Mouse (Mus musculus): ENCODE results near the gene Spats2l. TPM values are rescaled to one million over a fixed set of nuclear protein-coding genes. Genes with fewer than 3 reads are reported as not detected.

The Spats2l gene
- polyA plus RNA-seq, 2 experiments: 2.8 to 7.6 TPM

- TF ChIP-seq CTCF (IDR thresholded peaks at IDR 0.05; ENCODE audit: low read depth): no peak
- no peak for TF ChIP-seq EP300 (IDR thresholded peaks at IDR 0.05; ENCODE audit: low read depth)
- ATAC-seq (ENCODE audit: insufficient read depth): peak; percentile 96
- 6% methylated on average over 30 of the region's 30 CpGs for WGBS (ENCODE audit: insufficient replicate concordance)
These were observed 221.6 kb downstream of the Spats2l start, which contains the start of gene Sgo2a for GRCm38 (mm10) chr1:57995432-57996132. Sgo2a (plus strand) TSS chr1:57995971.

DNA sequence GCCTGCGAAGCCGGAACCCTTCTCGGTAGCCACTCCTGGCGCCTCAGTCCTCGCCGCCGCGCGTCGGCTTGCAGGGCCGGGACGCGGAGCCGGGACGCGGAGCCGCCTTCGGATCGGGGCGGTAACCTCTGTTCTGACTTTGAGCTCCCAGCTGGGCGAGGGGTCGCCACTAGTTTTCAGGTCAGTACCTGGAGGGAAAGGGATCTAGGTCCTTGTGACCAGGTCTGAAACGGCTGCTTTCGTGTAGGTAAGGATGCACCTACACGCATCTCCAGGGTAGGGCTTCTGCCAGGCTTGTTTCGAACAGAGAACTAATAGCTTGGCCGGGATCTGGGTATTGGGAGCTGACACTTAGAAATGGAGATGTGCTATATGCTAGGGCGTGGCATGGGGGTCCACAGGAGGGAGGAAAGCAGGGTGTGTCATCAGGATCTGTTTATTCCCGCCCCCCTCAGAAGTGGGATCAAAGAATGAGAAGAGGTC, 222.2 kb downstream of the Spats2l start:
- Histone ChIP-seq H3K27me3 (ENCODE audit: control insufficient read depth, insufficient read depth, low read length) (no peaks in the 10 kb centered on the region), H3K9ac (replicated peaks) (peak overlapping the region; percentile 98), H3K36me3 (replicated peaks; ENCODE audit: control insufficient read depth, insufficient read depth, low read depth) (peaks cover 10% of the 10 kb centered on the region), H3K4me1 (replicated peaks; ENCODE audit: control insufficient read depth in 2 of 2, insufficient read depth in 2 of 2, low read length in 1 of 2) (peaks cover 13 to 14% of the 10 kb centered on the region in 2 experiments), H3K4me2 (ENCODE audit: low read depth) (peak overlapping the region; percentile 80), H3K4me3 (ENCODE audit: insufficient read depth in 1 of 2, low read depth in 2 of 2, low read length in 2 of 2) (peak overlapping the region; percentile 76 to 99), H3K9me3 (ENCODE audit: control insufficient read depth, low read length) (no peaks in the 10 kb centered on the region), H3K27ac (peak overlapping the region; percentile 78)
- WGBS (ENCODE audit: insufficient replicate concordance): 0% methylated on average over 29 of the region's 29 CpGs
- peak; percentile 87 for ATAC-seq (ENCODE audit: insufficient read depth)
- no peak for TF ChIP-seq CTCF (IDR thresholded peaks at IDR 0.05; ENCODE audit: low read depth)
- no peak for TF ChIP-seq EP300 (IDR thresholded peaks at IDR 0.05; ENCODE audit: low read depth)
- DNase-seq (ENCODE audit: low read depth in 3 of 3, low spot score in 3 of 3): no peak

More at GRCm38 (mm10) chr1:57995432-57996132, 221.6 kb downstream of the Spats2l start, which contains the start of gene Sgo2a:
- H3K4me1 ChIP-seq (replicated peaks; ENCODE audit: control insufficient read depth in 2 of 2, insufficient read depth in 2 of 2, low read length in 1 of 2): peaks cover 13 to 14% of the 10 kb centered on the region in 2 experiments
- H3K4me3 ChIP-seq (ENCODE audit: insufficient read depth in 1 of 2, low read depth in 2 of 2, low read length in 2 of 2): peak within 1 kb of the TSS; percentile 76 to 99
- DNase-seq (ENCODE audit: low read depth in 3 of 3, low spot score in 3 of 3): peak; percentile 88 to 90 (median 88)
- H3K4me2 ChIP-seq (ENCODE audit: low read depth): peak within 1 kb of the TSS; percentile 80
- peaks cover 10% of the 10 kb centered on the region for H3K36me3 ChIP-seq (replicated peaks; ENCODE audit: control insufficient read depth, insufficient read depth, low read depth)
- no peaks in the 10 kb centered on the region for H3K9me3 ChIP-seq (ENCODE audit: control insufficient read depth, low read length)
- peak within 1 kb of the TSS; percentile 98 for H3K9ac ChIP-seq (replicated peaks)
- H3K27ac ChIP-seq: peak within 1 kb of the TSS; percentile 78
- H3K27me3 ChIP-seq (ENCODE audit: control insufficient read depth, insufficient read depth, low read length): no peaks in the 10 kb centered on the region

Other genes starting within 250 kb of the Spats2l start
- 3.9 and 6.6 TPM in 2 replicates for gene Sgo2a, start 221.8 kb downstream of the Spats2l start, polyA plus RNA-seq (2012; rRNA removed)
- 9.5 and 11.1 TPM in 2 replicates for gene Sgo2a, start 221.8 kb downstream of the Spats2l start, polyA plus RNA-seq (2014; fragmentation: Nextera tagmentation; extraction: Ambion mirVana)
- 2.7 and 3.4 TPM in 2 replicates for gene Kctd18, start 244.8 kb downstream of the Spats2l start, polyA plus RNA-seq (2012; rRNA removed)
- 2.1 and 3.2 TPM in 2 replicates for gene Kctd18, start 244.8 kb downstream of the Spats2l start, polyA plus RNA-seq (2014; fragmentation: Nextera tagmentation; extraction: Ambion mirVana)

All from liver, embryonic 14.5 days (tissue).